Mouse (Mus musculus) cerebellum, adult 2 months (tissue): ENCODE data around the gene Tmem239.

Experiments
- CTCF ChIP-seq: fragments of 200-500 bp; IDR thresholded peaks from 2 replicates; pipeline ENCODE4 v1.5.1; 2011; ENCODE audit warnings: low read depth, mild to moderate bottlenecking, control low read depth, low read length, moderate library complexity, borderline replicate concordance; ENCODE audit not compliant: insufficient read depth
- POLR2A ChIP-seq: fragments of 200-500 bp; IDR thresholded peaks from 2 replicates; pipeline ENCODE4 v1.6.1; 2011; ENCODE audit warnings: low read length, control low read depth, borderline replicate concordance; ENCODE audit not compliant: insufficient read depth

DNA sequence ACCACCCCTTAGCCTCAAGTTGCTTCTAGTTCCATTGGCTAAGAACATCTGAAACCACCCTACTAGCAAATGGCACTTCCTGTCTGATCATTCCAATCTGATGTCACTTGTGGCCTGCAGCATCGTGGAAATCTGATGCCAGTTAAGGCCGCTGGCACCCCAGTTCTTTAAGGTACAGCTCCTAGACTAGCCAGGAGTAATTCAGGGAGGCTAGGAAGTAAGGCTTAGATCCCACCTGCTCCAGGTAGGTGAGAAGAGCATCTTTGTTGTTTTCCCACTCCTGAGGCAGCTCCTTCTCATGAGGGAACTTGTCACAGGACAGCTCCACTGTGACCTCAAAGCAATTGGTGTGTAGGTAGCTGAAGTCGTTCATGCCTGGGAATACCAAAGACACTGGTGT lies 13.4 kb upstream of the Tmem239 start:
- TF ChIP-seq CTCF (no peak), POLR2A (no peak)
